Mouse (Mus musculus): Measurements from ENCODE around the gene Irx1.

Irx1 gene

GRCm38 (mm10) chr13:71910361-71910760 lies 53.2 kb downstream of the Irx1 start:
- no peak for DNase-seq (ENCODE audit: low spot score)
